Mouse (Mus musculus) gastrocnemius, adult 2 months (tissue): Measurements from ENCODE around the gene Tcf15. TPM values are rescaled to one million over a fixed set of nuclear protein-coding genes. Genes with fewer than 3 reads are reported as not detected.

ENCODE experiments used
- DNase-seq: peaks from one replicate; pipeline ENCODE4 v3.0.0; 2022
- H3K27ac ChIP-seq: fragments of 200-600 bp; 2 replicates; pipeline ENCODE4 v1.8.1; 2022; ENCODE audit warnings: mild to moderate bottlenecking
- H3K4me3 ChIP-seq: fragments of 200-600 bp; 2 replicates; pipeline ENCODE4 v1.8.1; 2022; ENCODE audit warnings: mild to moderate bottlenecking, moderate library complexity
- CTCF ChIP-seq: fragments of 200-600 bp; IDR thresholded peaks from 2 replicates; pipeline ENCODE4 v1.8.1; 2022; ENCODE audit warnings: antibody characterized with exemption, mild to moderate bottlenecking, moderate library complexity
- intact Hi-C: fragments of 180-260 bp; cut with DNase I; formaldehyde crosslinking; loops from one replicate; pipeline ENCODE4 v1.15.1; 2025
- total RNA-seq, 2 experiments: library from RNA; stranded (reverse); gene quantifications; 2 replicates each; pipeline ENCODE4 v1.2.3; 2021

The Tcf15 gene
- total RNA-seq, 2 experiments from 2014 or later, result 14.9 to 22.8 TPM

DNA sequence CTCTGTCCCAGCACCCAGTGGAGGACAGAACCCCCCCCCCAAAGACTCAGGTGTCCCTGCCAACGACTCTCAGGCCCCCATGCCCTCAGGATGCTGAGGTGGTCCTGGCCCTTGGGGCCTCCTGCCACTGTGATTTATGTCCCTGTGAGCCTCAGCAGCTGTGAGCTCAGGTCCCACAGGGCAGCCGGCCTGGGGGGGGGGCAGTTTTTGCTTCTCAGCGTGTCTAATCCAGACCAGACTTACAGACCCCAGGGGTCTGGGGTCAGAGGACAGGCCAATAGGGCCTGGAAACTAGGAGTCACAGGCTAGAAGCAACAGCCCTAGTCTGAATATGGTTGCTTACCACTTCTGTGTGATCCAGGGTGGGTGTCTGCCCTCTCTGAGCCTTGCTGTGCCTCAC, 10.0 kb downstream of the Tcf15 start:
- TF ChIP-seq CTCF, result no peak
- no peak overlapping the region for H3K27ac ChIP-seq
- no peak overlapping the region for H3K4me3 ChIP-seq
- DNase-seq, result no peak
- intact Hi-C loops, result no loop called here

DNA sequence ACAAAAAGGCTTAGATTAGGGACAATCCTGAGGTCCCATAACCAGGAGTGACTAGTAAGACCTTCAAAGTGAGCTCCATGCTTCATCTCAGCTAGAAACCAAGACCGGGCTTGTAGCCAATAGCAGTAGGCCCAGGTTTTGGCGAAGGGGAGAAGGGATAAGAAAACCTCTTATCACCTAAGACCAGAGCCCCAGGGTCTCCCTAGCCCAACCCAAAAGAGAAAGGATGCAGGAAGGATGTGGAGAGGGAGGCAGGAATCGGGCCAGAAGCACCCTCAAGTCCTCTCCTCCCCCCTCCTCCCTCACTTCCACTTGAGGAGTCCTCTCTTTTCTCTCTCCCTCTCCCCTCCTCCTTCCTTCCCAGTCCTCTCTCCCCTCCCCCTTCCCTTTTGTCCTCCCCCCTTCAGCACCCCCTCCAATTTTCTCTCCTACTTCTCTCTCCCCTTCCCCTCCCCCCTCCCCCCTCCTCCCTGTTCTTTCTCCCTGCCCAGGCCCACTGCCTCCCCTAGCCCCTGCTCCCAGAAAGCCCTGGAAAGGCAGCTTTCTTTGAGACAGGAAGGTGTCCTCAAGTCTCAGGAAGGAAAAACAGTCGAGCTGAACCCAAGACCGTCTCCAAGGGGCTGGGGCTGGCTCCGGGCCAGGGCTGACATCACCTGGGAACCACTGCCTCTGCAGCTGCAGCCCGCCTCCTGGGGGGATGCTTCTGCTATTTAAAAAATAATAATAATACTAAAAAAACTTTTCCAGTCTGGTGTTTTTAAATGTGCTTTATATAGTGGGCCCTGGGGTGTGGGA, 12.2 kb downstream of the Tcf15 start:
- DNase-seq, result peak; percentile 83
- TF ChIP-seq CTCF, result no peak
- intact Hi-C loops, result no loop called here
- Histone ChIP-seq H3K27ac (peak overlapping the region; percentile 69), H3K4me3 (no peak overlapping the region)

DNA sequence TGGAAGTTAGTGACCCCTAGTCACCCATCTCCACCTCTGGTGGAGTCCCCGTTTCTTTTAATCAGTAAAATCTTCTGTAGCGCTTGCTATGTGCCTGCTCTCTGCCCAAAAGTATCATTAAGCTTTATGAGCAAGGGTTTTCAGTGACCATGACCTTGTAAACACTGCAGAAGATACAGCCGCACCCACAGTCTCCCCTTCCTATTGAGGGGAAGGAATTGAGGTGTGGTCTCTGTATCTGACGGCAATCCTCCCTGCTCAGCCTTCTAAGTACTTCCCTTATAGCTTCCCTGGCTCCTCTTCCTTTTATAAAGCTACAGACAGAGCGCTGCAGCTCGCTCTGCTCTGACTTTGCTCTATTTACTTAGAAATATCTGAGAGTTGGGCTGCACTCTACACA, 13.1 kb downstream of the Tcf15 start:
- Histone ChIP-seq H3K27ac (peak overlapping the region; percentile 69), H3K4me3 (no peak overlapping the region)
- DNase-seq, result no peak
- TF ChIP-seq CTCF, result no peak
- intact Hi-C loops, result no loop called here

DNA sequence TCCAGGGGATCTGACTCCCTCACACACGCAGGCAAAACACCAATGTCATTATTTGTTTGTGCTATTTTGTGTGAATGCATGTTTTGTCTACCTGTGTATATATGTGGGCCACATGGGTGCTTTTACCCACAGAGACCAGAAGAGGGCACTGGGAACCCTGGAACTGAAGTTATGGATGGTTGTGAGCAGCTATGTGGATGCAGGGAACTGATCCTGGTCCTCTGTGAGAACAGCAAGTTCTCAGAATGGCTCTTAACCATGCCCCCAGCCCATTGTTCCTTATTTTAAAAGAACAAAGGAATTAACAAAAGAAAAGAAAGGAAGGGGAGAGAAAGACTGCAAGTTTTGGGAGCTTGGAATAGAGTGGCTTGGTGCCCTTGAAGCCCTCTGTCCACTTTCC, 16.1 kb downstream of the Tcf15 start:
- no peak for DNase-seq
- Histone ChIP-seq H3K4me3 (no peak overlapping the region), H3K27ac (no peak overlapping the region)
- intact Hi-C loops, result no loop called here
- no peak for TF ChIP-seq CTCF

DNA sequence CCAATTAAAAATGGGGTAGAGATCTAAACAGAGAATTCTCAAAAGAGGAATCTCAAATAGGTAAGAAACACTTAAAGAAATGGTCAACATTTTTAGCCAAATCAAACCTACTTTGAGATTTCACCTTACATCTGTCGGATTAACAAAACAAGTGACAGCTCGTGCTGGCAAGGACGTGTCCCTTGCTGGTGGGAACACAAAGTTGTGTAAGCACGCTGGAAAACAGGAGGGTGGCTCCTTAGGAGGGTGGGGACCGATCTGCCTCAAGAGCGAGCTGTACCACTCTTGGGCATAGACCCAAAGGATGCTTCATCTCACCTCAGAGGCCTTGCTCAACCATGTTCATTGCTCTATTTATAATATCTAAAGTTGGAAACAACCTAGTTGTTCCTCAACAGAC, 22.9 kb downstream of the Tcf15 start:
- no peak overlapping the region for H3K27ac ChIP-seq
- TF ChIP-seq CTCF, result no peak
- no peak overlapping the region for H3K4me3 ChIP-seq
- no peak for DNase-seq
- intact Hi-C loops, result no loop called here

DNA sequence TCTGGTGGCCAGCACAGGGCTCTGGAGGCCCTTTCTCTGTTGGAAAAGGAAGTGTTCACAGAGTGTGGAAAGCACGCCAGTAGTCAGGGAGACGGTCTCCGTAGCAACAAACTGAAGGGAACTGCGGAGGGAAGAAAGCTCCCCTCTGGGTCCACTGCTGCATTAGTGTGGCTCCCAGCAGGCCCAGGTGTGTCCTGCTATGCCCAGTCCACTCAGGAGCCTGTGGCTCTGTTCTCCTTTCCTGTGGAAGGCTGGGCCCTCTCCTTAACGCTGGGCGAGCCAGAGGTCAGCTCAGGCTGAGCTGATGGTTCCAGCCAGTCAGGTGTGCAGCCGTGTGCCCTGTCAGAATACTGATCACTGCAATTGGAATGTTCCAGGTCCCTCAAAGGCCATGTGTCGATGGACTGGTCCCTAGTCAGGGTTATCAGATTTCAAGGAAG, 24.5 kb downstream of the Tcf15 start:
- intact Hi-C loops, result no loop called here
- Histone ChIP-seq H3K4me3 (no peak overlapping the region), H3K27ac (peak overlapping the region; percentile 64)
- peak; percentile 67 for DNase-seq
- TF ChIP-seq CTCF, result no peak

DNA sequence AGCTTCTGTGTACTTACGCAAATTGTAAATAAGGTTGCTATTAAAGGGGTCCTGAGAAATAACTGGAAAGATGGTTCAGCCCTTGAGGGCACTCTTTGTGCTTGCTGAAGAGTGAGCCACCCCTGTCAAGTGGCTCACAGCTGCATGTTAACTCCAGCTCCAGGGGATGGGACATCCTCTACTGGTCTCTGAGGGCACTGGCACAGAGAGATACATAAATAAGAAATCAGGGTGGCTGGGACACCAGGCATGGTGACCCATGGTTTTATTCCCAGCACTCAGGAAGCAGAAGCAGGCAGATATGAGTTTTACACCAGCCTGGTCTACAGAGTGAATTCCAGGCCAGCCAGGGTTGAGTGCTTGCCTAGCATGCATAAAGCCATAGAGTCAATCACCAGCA, 26.0 kb downstream of the Tcf15 start:
- TF ChIP-seq CTCF, result no peak
- Histone ChIP-seq H3K4me3 (no peak overlapping the region), H3K27ac (no peak overlapping the region)
- no peak for DNase-seq
- intact Hi-C loops, result no loop called here

DNA sequence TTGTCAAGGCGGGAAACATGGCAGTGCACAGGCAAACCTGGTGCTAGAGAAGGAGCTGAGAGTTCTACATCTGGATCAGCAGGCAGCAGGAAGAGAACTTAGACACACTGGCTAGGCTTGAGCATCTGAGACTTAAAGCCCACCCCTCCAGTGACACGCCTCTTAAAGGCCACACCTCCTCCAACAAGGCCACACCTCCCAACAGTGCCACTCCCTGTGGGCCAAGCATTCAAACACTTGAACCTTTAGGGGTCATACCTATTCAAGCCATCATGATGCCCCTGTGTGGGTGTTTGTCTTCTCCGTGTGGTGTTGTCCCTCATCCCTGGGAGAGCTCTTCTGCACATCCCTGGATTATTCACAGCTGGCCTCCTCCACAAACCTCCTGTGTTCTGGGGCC, 31.5 kb downstream of the Tcf15 start:
- intact Hi-C loops, result loop anchor here (5.0 kb wide), 1 partner anchor 33 kb away; the partner anchor contains the start of gene Tcf15
- H3K27ac ChIP-seq, result no peak overlapping the region
- no peak for TF ChIP-seq CTCF
- no peak overlapping the region for H3K4me3 ChIP-seq
- no peak for DNase-seq

DNA sequence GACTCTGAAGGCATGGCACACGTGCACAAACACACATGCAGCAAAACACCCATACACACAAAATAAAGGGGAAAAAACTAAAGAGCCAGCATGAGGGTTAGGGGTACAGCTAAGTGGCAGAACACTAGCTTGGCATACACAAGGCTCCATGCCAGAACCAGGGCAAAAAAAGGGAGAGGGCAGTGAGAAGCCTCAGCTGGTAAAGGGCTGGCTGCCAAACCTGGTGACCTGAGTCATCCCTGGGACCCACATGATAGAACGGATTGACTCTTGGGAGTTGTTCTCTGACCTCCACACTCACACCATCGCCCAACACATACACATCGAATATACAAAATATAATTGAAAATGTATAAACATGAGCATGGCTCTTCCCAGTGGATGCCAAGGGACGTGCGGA, 33.3 kb downstream of the Tcf15 start:
- H3K4me3 ChIP-seq, result no peak overlapping the region
- no peak for DNase-seq
- intact Hi-C loops, result loop anchor here (2.0 to 5.0 kb wide), 2 partner anchors 26 to 34 kb away; partner anchors contain the start of gene Tcf15
- H3K27ac ChIP-seq, result peak overlapping the region; percentile 83
- no peak for TF ChIP-seq CTCF

DNA sequence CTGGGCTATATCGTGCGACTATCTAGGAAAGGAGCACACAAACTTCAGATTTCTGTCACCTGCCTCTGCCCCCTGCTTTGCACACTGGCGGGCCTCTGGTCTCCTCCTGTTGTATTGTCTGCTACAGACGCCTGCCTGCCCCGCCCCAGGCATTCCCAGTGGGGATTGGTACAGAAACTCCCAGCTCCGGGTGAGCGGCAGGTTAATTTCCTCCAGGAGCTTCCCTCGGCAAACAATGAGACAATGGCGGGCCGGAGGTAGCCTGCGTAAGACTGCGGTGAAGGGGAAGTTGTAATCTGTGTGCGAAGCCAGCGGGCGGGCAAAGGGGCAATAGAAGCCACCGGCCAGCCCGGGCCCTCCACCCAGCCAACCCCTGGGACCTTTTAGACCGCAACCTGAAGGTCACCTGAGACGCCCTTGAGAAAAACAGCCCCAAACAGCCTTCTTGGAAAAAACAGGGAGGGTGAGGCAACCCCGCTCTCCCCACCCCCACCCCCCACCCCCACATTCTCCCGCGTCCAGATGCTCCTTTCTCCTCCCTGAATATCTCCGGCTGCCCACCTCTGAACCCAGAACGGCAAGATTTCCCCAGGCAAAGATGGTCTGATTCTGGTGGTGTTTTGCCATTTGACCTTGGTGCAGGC, 33.9 kb downstream of the Tcf15 start:
- Histone ChIP-seq H3K27ac (peak overlapping the region; percentile 89), H3K4me3 (peak overlapping the region; percentile 45)
- intact Hi-C loops, result loop anchor here (2.0 to 5.0 kb wide), 2 partner anchors 26 to 35 kb away; partner anchors contain the start of gene Tcf15
- peak; percentile 70 for DNase-seq
- TF ChIP-seq CTCF, result no peak

DNA sequence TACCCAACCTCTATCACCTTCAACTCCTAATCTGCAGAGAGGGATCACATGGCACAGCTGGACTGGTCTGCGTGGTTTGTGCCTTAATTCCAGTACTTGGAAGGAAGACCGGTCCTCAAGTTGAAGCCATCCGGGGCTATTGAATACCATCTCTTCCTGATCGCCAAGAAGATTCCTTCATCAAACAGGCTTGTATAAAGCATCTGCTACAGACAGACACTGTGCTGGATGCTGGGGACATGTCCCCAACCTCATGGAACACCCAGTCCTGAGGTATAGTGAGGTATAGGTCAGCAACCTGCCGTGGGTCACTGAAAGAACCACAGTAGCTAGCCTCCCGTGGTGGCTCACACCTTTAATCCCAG, 34.4 kb downstream of the Tcf15 start:
- intact Hi-C loops, result loop anchor here (2.0 to 5.0 kb wide), 2 partner anchors 27 to 35 kb away; partner anchors contain the start of gene Tcf15
- H3K27ac ChIP-seq, result peak overlapping the region; percentile 89

DNA sequence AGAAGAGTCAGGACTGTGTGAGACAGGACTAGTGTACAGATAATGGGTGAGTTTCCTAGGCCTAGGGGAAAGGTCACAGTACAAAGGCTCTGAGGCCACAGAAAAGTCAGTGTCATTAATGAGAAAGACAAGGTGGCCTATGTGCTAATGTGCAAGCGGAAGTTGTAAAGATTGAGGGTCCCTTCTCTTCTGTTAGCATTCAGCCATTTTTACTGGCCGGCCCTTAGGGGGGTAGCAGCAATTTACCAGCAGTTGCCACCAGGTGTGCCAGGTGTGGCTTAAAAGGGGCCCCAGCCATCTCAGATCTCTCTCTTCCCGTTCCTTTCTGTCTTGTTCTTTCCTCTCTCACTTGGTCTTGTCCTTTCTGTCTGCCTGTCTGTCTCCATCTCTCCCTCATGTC, 35.0 kb downstream of the Tcf15 start:
- Histone ChIP-seq H3K27ac (peak overlapping the region; percentile 89), H3K4me3 (no peak overlapping the region)
- no peak for DNase-seq
- no peak for TF ChIP-seq CTCF
- intact Hi-C loops, result loop anchor here (5.0 kb wide), 1 partner anchor 36 kb away; the partner anchor contains the start of gene Tcf15

More for the DNA sequence above, 34.4 kb downstream of the Tcf15 start:
- H3K4me3 ChIP-seq, result peak overlapping the region; percentile 45
- no peak for TF ChIP-seq CTCF
- no peak for DNase-seq

DNA sequence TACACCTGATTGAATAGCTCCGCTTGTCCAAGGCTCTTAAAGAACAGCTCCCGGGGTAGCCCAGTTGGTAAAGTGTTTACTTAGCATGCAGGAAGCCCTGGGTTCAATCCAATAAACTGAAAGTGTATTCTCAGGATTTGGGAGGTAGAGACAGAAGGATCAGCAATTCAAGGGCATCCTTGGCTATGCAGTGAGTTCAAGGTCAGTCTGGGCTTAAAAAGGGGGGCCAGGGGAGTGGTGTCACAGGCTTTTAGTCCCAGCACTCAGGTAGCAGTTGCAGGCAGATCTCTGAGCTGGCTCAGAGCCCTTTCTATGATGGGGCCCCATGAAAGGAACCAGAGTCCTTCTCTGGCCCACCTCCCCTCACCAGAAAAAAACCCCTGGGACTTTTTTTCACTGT, 35.9 kb downstream of the Tcf15 start:
- no peak for DNase-seq
- Histone ChIP-seq H3K27ac (peak overlapping the region; percentile 89), H3K4me3 (peak overlapping the region; percentile 62)
- no peak for TF ChIP-seq CTCF
- intact Hi-C loops, result loop anchor here (5.0 kb wide), 1 partner anchor 37 kb away; the partner anchor contains the start of gene Tcf15
